Mouse (Mus musculus): ENCODE data around the gene Oard1.

DNA sequence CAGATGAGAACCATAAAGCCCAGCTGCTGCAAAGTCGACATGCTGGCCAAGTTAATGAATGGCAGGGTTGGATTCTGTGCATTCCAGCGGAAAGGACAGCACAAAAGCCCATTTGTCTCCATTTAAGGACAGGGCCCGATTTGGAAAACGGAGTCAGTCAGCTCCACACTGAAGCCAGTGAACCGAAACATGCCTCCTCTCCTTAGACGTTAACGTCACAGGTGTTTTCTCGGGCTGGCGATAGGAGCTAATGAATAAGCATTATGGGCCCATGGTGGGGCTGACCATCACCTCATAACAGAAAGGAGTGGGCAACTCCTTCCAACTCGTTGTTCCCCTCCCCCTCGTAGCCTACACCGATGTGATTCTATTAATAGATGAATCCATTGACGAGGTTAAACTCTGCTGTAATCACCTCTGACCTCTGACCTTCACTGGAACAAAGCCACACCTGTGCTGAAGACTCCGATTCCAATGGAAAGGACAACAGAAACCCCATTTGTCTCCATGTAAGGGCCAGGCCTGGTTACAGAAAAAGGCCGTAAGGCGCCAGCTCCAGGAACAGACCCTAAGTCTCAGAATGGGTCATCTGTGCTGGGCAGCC lies 33.8 kb downstream of the Oard1 start:
- TF ChIP-seq CTCF (IDR thresholded peaks at IDR 0.05; ENCODE audit: control insufficient read depth, insufficient read depth, insufficient read length) (no peak), MYOG (IDR thresholded peaks at IDR 0.05; ENCODE audit: control insufficient read depth, extremely low read depth, insufficient read length) (no peak), CEBPB (IDR thresholded peaks at IDR 0.05; ENCODE audit: low read depth) (no peak), MAX (IDR thresholded peaks at IDR 0.05) (no peak), MYOD1 (IDR thresholded peaks at IDR 0.05; ENCODE audit: control insufficient read depth, insufficient read length, low read depth) (no peak)

Data from C2C12 (cell line).